Mouse (Mus musculus) CH12.LX (cell line): ENCODE measurements at regions not wholly inside any gene's neighbourhood (a gene's known extent, or its start where the extent isn't known, plus 50 kb on each side); places are given as distances from the start of the nearest gene placed in this dataset.
A peak's percentile ranks its signal among the peaks of the same experiment; 100 is the strongest.

Experiments
- DNase-seq: peaks from one replicate; pipeline ENCODE4 v3.0.0-alpha.2; 2013; ENCODE audit errors: extremely low read depth
- H3K27ac ChIP-seq: 2 replicates; pipeline ENCODE4 v1.5.1; 2012; ENCODE audit warnings: low read depth, mild to moderate bottlenecking, control low read depth, moderate library complexity; ENCODE audit not compliant: insufficient read depth
- H3K27me3 ChIP-seq: replicated peaks from 2 replicates; pipeline ENCODE3; 2012; ENCODE audit warnings: inconsistent platforms
- H3K36me3 ChIP-seq, 2 experiments: replicated peaks in 1 of 2; 2 replicates each; pipeline versions ENCODE3 to v1.6.1; 2012; ENCODE audit warnings: inconsistent platforms in 1 of 2, low read length in 1 of 2, mild to moderate bottlenecking in 1 of 2, mixed read lengths in 1 of 2, moderate library complexity in 1 of 2; ENCODE audit not compliant: control insufficient read depth in 1 of 2, insufficient read depth in 1 of 2
- H3K4me1 ChIP-seq, 2 experiments: 2 replicates each; pipeline ENCODE4 v1.6.1; 2012; ENCODE audit warnings: inconsistent platforms in 1 of 2, moderate library complexity in 1 of 2; ENCODE audit not compliant: insufficient read depth in 2 of 2, control insufficient read depth in 1 of 2
- H3K4me2 ChIP-seq: 2 replicates; pipeline ENCODE4 v1.6.1; 2012; ENCODE audit warnings: low read depth, mild to moderate bottlenecking, control low read depth; ENCODE audit not compliant: poor library complexity, insufficient read depth, severe bottlenecking
- H3K4me3 ChIP-seq, 3 experiments: fragments of 150-350 bp in 1 of 3; sonication (generic) in 1 of 3; replicated peaks in 1 of 3; 2 replicates each; pipeline versions ENCODE3 to v1.5.1; 2011 to 2012; ENCODE audit warnings: low read depth in 2 of 3, low read length in 2 of 3, mild to moderate bottlenecking in 2 of 3, moderate library complexity in 2 of 3, control low read depth in 1 of 3, improper control_type of control experiment in 1 of 3, inconsistent platforms in 1 of 3, mixed read lengths in 1 of 3; ENCODE audit not compliant: poor library complexity in 1 of 3
- H3K79me2 ChIP-seq: replicated peaks from 2 replicates; pipeline ENCODE4 v1.6.1; 2012; ENCODE audit warnings: mild to moderate bottlenecking, moderate library complexity; ENCODE audit not compliant: control insufficient read depth, poor library complexity, insufficient read depth, severe bottlenecking; ENCODE audit errors: extremely low read depth
- H3K9ac ChIP-seq: 2 replicates; pipeline ENCODE4 v1.6.1; 2012; ENCODE audit warnings: low read depth, mild to moderate bottlenecking, control low read depth, moderate library complexity; ENCODE audit not compliant: insufficient read depth
- H3K9me3 ChIP-seq: replicated peaks from 2 replicates; pipeline ENCODE3; 2012; ENCODE audit warnings: low read length, inconsistent platforms, mixed read lengths
- CTCF ChIP-seq, 2 experiments: IDR thresholded peaks in 1 of 2; conservative IDR thresholded peaks in 1 of 2; 2 replicates each; pipeline ENCODE4 v1.5.1; 2011 to 2012; ENCODE audit warnings: low read depth in 2 of 2, low read length in 2 of 2, improper control_type of control experiment in 1 of 2, inconsistent platforms in 1 of 2, mild to moderate bottlenecking in 1 of 2, moderate library complexity in 1 of 2
- ELF1 ChIP-seq: IDR thresholded peaks from 2 replicates; pipeline ENCODE4 v1.6.1; 2014; ENCODE audit warnings: low read depth, mild to moderate bottlenecking, inconsistent platforms, low read length, improper control_type of control experiment
- EP300 ChIP-seq: IDR thresholded peaks from 2 replicates; pipeline ENCODE4 v1.6.1; 2011; ENCODE audit warnings: low read length, improper control_type of control experiment
- GABPA ChIP-seq: IDR thresholded peaks from 2 replicates; pipeline ENCODE4 v1.6.1; 2012; ENCODE audit warnings: low read depth, low read length, improper control_type of control experiment, inconsistent platforms; ENCODE audit not compliant: insufficient replicate concordance
- JUND ChIP-seq: conservative IDR thresholded peaks from 2 replicates; pipeline ENCODE4 v1.6.1; 2011; ENCODE audit warnings: low read depth, low read length, improper control_type of control experiment
- MAFK ChIP-seq: IDR thresholded peaks from 2 replicates; pipeline ENCODE4 v1.6.1; 2011; ENCODE audit warnings: low read length, improper control_type of control experiment; ENCODE audit not compliant: insufficient replicate concordance
- MAX ChIP-seq: IDR thresholded peaks from 2 replicates; pipeline ENCODE4 v1.6.1; 2011; ENCODE audit warnings: low read length, improper control_type of control experiment
- MEF2A ChIP-seq: IDR thresholded peaks from 2 replicates; pipeline ENCODE4 v1.6.1; 2014; ENCODE audit warnings: low read depth, mild to moderate bottlenecking, inconsistent platforms, low read length, improper control_type of control experiment, borderline replicate concordance
- MXI1 ChIP-seq: IDR thresholded peaks from 2 replicates; pipeline ENCODE4 v1.6.1; 2011; ENCODE audit warnings: mild to moderate bottlenecking, low read depth, low read length, improper control_type of control experiment
- MYC ChIP-seq: IDR thresholded peaks from 2 replicates; pipeline ENCODE4 v1.6.1; 2011; ENCODE audit warnings: low read depth, mild to moderate bottlenecking, improper control_type of control experiment, low read length
- PAX5 ChIP-seq: IDR thresholded peaks from 2 replicates; pipeline ENCODE4 v1.6.1; 2012; ENCODE audit warnings: low read length, inconsistent platforms, mixed read lengths
- POLR2A ChIP-seq: IDR thresholded peaks from 2 replicates; pipeline ENCODE4 v1.6.1; 2011; ENCODE audit warnings: low read depth, mild to moderate bottlenecking, improper control_type of control experiment, low read length
- POLR2AphosphoS2 ChIP-seq: IDR thresholded peaks from 2 replicates; pipeline ENCODE4 v1.6.1; 2011; ENCODE audit warnings: low read depth, low read length, improper control_type of control experiment
- RAD21 ChIP-seq: IDR thresholded peaks from 2 replicates; pipeline ENCODE4 v1.6.1; 2011; ENCODE audit warnings: low read depth, mild to moderate bottlenecking, low read length, improper control_type of control experiment, moderate library complexity
- RCOR1 ChIP-seq: conservative IDR thresholded peaks from 2 replicates; pipeline ENCODE4 v1.6.1; 2012; ENCODE audit warnings: low read depth, mild to moderate bottlenecking, inconsistent platforms, low read length, improper control_type of control experiment
- SMC3 ChIP-seq: IDR thresholded peaks from 2 replicates; pipeline ENCODE4 v1.6.1; 2011; ENCODE audit warnings: low read depth, low read length, improper control_type of control experiment
- USF1 ChIP-seq: IDR thresholded peaks from 2 replicates; pipeline ENCODE4 v1.6.1; 2014; ENCODE audit warnings: low read depth, mild to moderate bottlenecking, inconsistent platforms, low read length, improper control_type of control experiment
- USF2 ChIP-seq: conservative IDR thresholded peaks from 2 replicates; pipeline ENCODE4 v1.6.1; 2011; ENCODE audit warnings: low read depth, low read length, improper control_type of control experiment
- ZC3H11A ChIP-seq: IDR thresholded peaks from 2 replicates; pipeline ENCODE4 v1.6.1; 2012; ENCODE audit warnings: low read depth, mild to moderate bottlenecking, inconsistent platforms, low read length, improper control_type of control experiment
- ZKSCAN1 ChIP-seq: IDR thresholded peaks from 2 replicates; pipeline ENCODE4 v1.6.1; 2012; ENCODE audit warnings: low read depth, inconsistent platforms, low read length, improper control_type of control experiment, borderline replicate concordance
- dilution Hi-C: fragments of 300-500 bp; cut with MboI; formaldehyde crosslinking; loops from 2 replicates; pipeline ENCODE4 v1.14.3; 2020; ENCODE audit warnings: low sequenced_read_pairs; ENCODE audit not compliant: extremely low pct_unique_long_range_greater_than_20kb, extremely low pct_ligation_motif_present
- in situ Hi-C: fragments of 300-500 bp; cut with MboI; formaldehyde crosslinking; loops from 3 replicates; pipeline ENCODE4 v1.14.3; 2019; ENCODE audit warnings: low sequenced_read_pairs, low pct_ligation_motif_present, low pct_unique_long_range_greater_than_20kb, mixed read lengths

- dilution Hi-C loops (no loop called here), in situ Hi-C loops (no loop called here)
- TF ChIP-seq MXI1: no peak
- no peak for TF ChIP-seq POLR2AphosphoS2
- peak; percentile 14; the same call in 1 of the 2 replicates for TF ChIP-seq RAD21
- 0 out of 2 replicates have a peak, but pooled peaks have one; percentile 7 for TF ChIP-seq SMC3
- no peak for TF ChIP-seq ZC3H11A
- no peak for TF ChIP-seq RCOR1
- no peak for TF ChIP-seq EP300
- H3K27me3 ChIP-seq: no peaks in the 10 kb centered on the region
- no peak overlapping the region for H3K9ac ChIP-seq
- no peaks in the 10 kb centered on the region for H3K36me3 ChIP-seq
- no peak overlapping the region for H3K4me2 ChIP-seq
- H3K4me1 ChIP-seq: no peaks in the 10 kb centered on the region
- DNase-seq: no peak
- no peaks in the 10 kb centered on the region for H3K79me2 ChIP-seq
- H3K9me3 ChIP-seq: no peaks in the 10 kb centered on the region
- no peak overlapping the region for H3K27ac ChIP-seq
- H3K4me3 ChIP-seq: no peak overlapping the region
Measured at GRCm38 (mm10) chr1:191479906-191480379, 76.9 kb upstream of the Ppp2r5a start.

- Histone ChIP-seq H3K36me3 (no peaks in the 10 kb centered on the region), H3K4me1 (peaks cover 0 to 8% of the 10 kb centered on the region in 2 experiments; a peak in 1 of 4 replicates), H3K9me3 (peaks cover 7% of the 10 kb centered on the region), H3K9ac (no peak overlapping the region), H3K27ac (no peak overlapping the region), H3K27me3 (no peaks in the 10 kb centered on the region), H3K4me3 (no peak overlapping the region), H3K79me2 (no peaks in the 10 kb centered on the region), H3K4me2 (no peak overlapping the region)
- DNase-seq: no peak
- in situ Hi-C loops: no loop called here
- TF ChIP-seq MAFK: no peak
- TF ChIP-seq EP300: no peak
- no peak for TF ChIP-seq RCOR1
- no peak for TF ChIP-seq GABPA
- no peak for TF ChIP-seq POLR2A
- TF ChIP-seq MEF2A: no peak
- no peak for TF ChIP-seq PAX5
- no peak for TF ChIP-seq USF2
- no peak for TF ChIP-seq MAX
- no peak for TF ChIP-seq MYC
- TF ChIP-seq ELF1: no peak
- no peak for TF ChIP-seq USF1
- TF ChIP-seq JUND: no peak
- no peak for TF ChIP-seq MXI1
- TF ChIP-seq ZKSCAN1: no peak
- TF ChIP-seq CTCF (conservative IDR thresholded peaks at IDR 0.05 in 1 of 2, IDR thresholded peaks at IDR 0.05 in 1 of 2; ENCODE audit: low read depth in 2 of 2, low read length in 2 of 2): no peak
- dilution Hi-C loops: no loop called here
Measured at GRCm38 (mm10) chr1:191472551-191472950, 69.5 kb upstream of the Ppp2r5a start.
